In the genomic region with DNA sequence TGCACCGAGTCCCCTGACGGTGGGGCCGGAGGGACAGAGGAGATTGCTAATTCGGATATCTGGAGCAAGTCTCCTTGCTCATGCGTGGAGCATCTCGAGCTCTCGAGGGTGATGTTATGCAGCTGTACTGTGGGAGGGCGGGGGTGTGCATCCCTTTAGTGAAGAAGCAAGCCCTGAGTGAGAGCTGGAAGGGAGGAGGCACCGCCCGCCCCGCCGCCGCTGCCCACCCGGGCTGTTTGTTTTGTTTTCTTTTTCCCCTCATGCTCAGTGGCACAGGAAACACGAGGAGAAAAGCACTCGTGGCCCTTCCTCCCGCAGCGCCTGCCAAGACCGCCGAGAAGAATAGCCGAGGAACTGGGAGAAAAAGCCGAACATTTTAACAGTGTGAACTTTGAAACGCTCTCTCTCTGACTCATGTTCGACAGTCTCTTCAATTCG, we compare ENCODE assay signal across 8 mouse cellular contexts. TPM values are rescaled to one million over a fixed set of nuclear protein-coding genes. Genes with fewer than 3 reads are reported as not detected.
DNase-seq lines count a peak whose midpoint lies in the region; ATAC-seq and TF ChIP-seq lines count a peak whose summit lies in the region.

No protein-coding gene starts in this region.

- intact Hi-C loops in left cerebral cortex, postnatal 4 days (cut with DNase I), result no loop called here

- no peaks in the 10 kb centered on the region for H3K4me1 ChIP-seq in intestine, postnatal 0 days (replicated peaks; ENCODE audit: control insufficient read depth, insufficient read depth, low read length)
- peaks cover 28% of the 10 kb centered on the region for H3K4me1 ChIP-seq in limb, embryonic 12.5 days (replicated peaks)
- H3K4me1 ChIP-seq in stomach, embryonic 14.5 days (ENCODE audit: control insufficient read depth, insufficient read depth, low read length), result no peaks in the 10 kb centered on the region

- ATAC-seq in intestine, postnatal 0 days, result no peak
- ATAC-seq in limb, embryonic 12.5 days (ENCODE audit: insufficient number of reproducible peaks, insufficient read depth, low FRiP score, low TSS enrichment, low read depth), result no peak
- ATAC-seq in stomach, embryonic 14.5 days (ENCODE audit: insufficient number of reproducible peaks, insufficient read depth, low FRiP score, low read depth), result no peak
- no peak for ATAC-seq in erythroblast, adult 5-6 weeks (replicated peaks; ENCODE audit: low FRiP score, poor library complexity, severe bottlenecking)

- no peak overlapping the region for H3K4me3 ChIP-seq in intestine, postnatal 0 days (ENCODE audit: low read depth, low read length)
- no peak overlapping the region for H3K4me3 ChIP-seq in limb, embryonic 12.5 days (replicated peaks)
- H3K4me3 ChIP-seq in stomach, embryonic 14.5 days (ENCODE audit: low read depth, low read length), result no peak overlapping the region

- no peaks in the 10 kb centered on the region for H3K36me3 ChIP-seq in intestine, postnatal 0 days (ENCODE audit: control insufficient read depth, insufficient read depth)
- H3K36me3 ChIP-seq in limb, embryonic 12.5 days, result no peaks in the 10 kb centered on the region
- H3K36me3 ChIP-seq in stomach, embryonic 14.5 days (ENCODE audit: control insufficient read depth, insufficient read depth, low read length), result no peaks in the 10 kb centered on the region

- peak; percentile 77 for DNase-seq in left cerebral cortex, adult 11 months (ENCODE audit: low spot score)
- no peak for DNase-seq in left cerebral cortex, postnatal 4 days
- peak; percentile 36 to 40 for DNase-seq in adrenal gland, adult 18-20 months (ENCODE audit: low spot score in 2 of 2)
- DNase-seq in gastrocnemius, postnatal 10 days, result peak; percentile 20

- no peak overlapping the region for H3K9ac ChIP-seq in intestine, postnatal 0 days (ENCODE audit: low read depth, low read length)
- H3K9ac ChIP-seq in limb, embryonic 12.5 days (replicated peaks), result no peak overlapping the region
- H3K9ac ChIP-seq in stomach, embryonic 14.5 days (replicated peaks; ENCODE audit: low read depth, low read length), result no peak overlapping the region

- H3K27me3 ChIP-seq in intestine, postnatal 0 days (replicated peaks; ENCODE audit: control insufficient read depth, insufficient read depth, low read length), result no peaks in the 10 kb centered on the region
- no peaks in the 10 kb centered on the region for H3K27me3 ChIP-seq in limb, embryonic 12.5 days
- no peaks in the 10 kb centered on the region for H3K27me3 ChIP-seq in stomach, embryonic 14.5 days (ENCODE audit: control insufficient read depth, insufficient read depth, low read length)

- TF ChIP-seq CTCF in intestine, postnatal 0 days (IDR thresholded peaks at IDR 0.05; ENCODE audit: low read depth), result no peak

- H3K27ac ChIP-seq in intestine, postnatal 0 days (ENCODE audit: low read depth, low read length), result no peak overlapping the region
- H3K27ac ChIP-seq in limb, embryonic 12.5 days, result 0 out of 2 replicates have a peak overlapping the region, but pooled peaks have one; percentile 17
- H3K27ac ChIP-seq in stomach, embryonic 14.5 days (ENCODE audit: low read length), result no peak overlapping the region; the same call in 1 of the 2 replicates

- no peaks in the 10 kb centered on the region for H3K9me3 ChIP-seq in intestine, postnatal 0 days (ENCODE audit: control insufficient read depth)
- no peaks in the 10 kb centered on the region for H3K9me3 ChIP-seq in limb, embryonic 12.5 days
- H3K9me3 ChIP-seq in stomach, embryonic 14.5 days (ENCODE audit: control insufficient read depth, low read depth, low read length), result no peaks in the 10 kb centered on the region

- peak overlapping the region; percentile 39 for H3K4me2 ChIP-seq in intestine, postnatal 0 days (replicated peaks; ENCODE audit: low read depth)
- H3K4me2 ChIP-seq in limb, embryonic 12.5 days, result no peak overlapping the region
- H3K4me2 ChIP-seq in stomach, embryonic 14.5 days (replicated peaks; ENCODE audit: low read depth, low read length), result peak overlapping the region; percentile 29

- WGBS in intestine, postnatal 0 days, result 60% methylated on average over 25 of the region's 25 CpGs
- 69% methylated on average over 25 of the region's 25 CpGs for WGBS in limb, embryonic 12.5 days
- 45% methylated on average over 25 of the region's 25 CpGs for WGBS in stomach, embryonic 14.5 days

RNA-seq across cellular contexts. Expression of a gene that starts 22.6 kb away (rescaled TPM):
- total RNA-seq in left cerebral cortex, postnatal 4 days (2021), result 10 to 100 TPM; 50.2 to 51.0 TPM
- 10 to 100 TPM in 1 of 2 experiments, 1 to 10 TPM in 1; 6.9 to 11.5 TPM for total RNA-seq in adrenal gland, adult 18-20 months (2021)
- total RNA-seq in gastrocnemius, postnatal 10 days (2021), result 1 to 10 TPM; 8.3 to 9.0 TPM
- 3.3 and 3.4 TPM in 2 replicates for polyA plus RNA-seq in intestine, postnatal 0 days (2015; fragmentation: Nextera tagmentation; extraction: Ambion mirVana)
- 3.3 TPM in 2 replicates for polyA plus RNA-seq in limb, embryonic 12.5 days (2016; fragmentation: Nextera tagmentation; extraction: Ambion mirVana)
- 4.9 and 6.0 TPM in 2 replicates for polyA plus RNA-seq in stomach, embryonic 14.5 days (2014; fragmentation: Nextera tagmentation; extraction: Ambion mirVana)
- total RNA-seq in erythroblast, adult 5-6 weeks (2015; ENCODE audit: low replicate concordance), result not detected in 2 replicates
- 0.14 TPM in 1 of 2 replicates, not detected in the other for total RNA-seq in erythroblast, adult 5-6 weeks (2017; ENCODE audit: low replicate concordance)

Comparison
In these comparisons a context has a peak if more than half of its experiments do, and no peak if none do; other contexts are left out.
1. RNA of a gene that starts 22.6 kb away (total RNA-seq): 50.2 to 51.0 TPM in left cerebral cortex, postnatal 4 days, 6.9 to 11.5 TPM in adrenal gland, adult 18-20 months and 8.3 to 9.0 TPM in gastrocnemius, postnatal 10 days; 0.14 TPM in erythroblast, adult 5-6 weeks; every median in the first group is over 4 times any median in the second.